Mouse (Mus musculus) heart, postnatal 0 days (tissue): ENCODE measurements around the gene Etfbkmt.

Source experiments
- CTCF ChIP-seq: IDR thresholded peaks from 2 replicates; pipeline ENCODE4 v1.5.1; 2016; ENCODE audit warnings: antibody characterized with exemption, control low read depth, low read depth
- EP300 ChIP-seq: IDR thresholded peaks from 2 replicates; pipeline ENCODE4 v1.6.1; 2016; ENCODE audit warnings: antibody characterized with exemption, low read depth

DNA sequence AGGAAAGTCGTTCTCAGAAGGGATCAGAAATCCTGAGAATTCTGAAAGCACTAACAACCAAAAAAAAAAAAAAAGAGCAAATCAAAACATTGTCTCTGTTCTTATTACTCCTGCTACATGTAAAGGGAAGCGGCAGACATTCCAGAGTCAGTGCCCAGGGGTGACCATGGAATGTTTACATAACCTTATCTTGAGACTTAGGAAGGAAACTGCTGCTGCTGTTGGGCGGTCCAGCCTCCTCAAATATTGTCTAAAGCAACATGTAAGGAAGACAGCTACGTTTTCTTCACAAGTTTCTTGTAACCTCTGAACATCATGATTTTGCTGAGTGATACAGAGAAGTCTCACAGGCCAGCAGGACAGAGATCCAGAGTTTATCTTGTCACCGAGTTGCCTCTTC lies 46.2 kb upstream of the Etfbkmt start:
- TF ChIP-seq CTCF (no peak), EP300 (peak; percentile 59; the same call in 1 of the 2 replicates)
